In genomic region chr6:120906521-120906920, GRCm38 (mm10) we compare ENCODE assay signal across 4 mouse cellular contexts.
"Had no signal": no experiment of that assay in that cellular context is flagged by ENCODE, and none has a peak within 500 bp of the region (broad histone marks: within the 10 kb centered on the region; RNA-seq: fewer than 3 reads in every experiment).

No protein-coding gene starts in this region.

- DNase-seq: left cerebral cortex, postnatal 4 days; lung, adult 2 months; lung, postnatal 36 days; midbrain, embryonic 14.5 days had no signal
